Mouse (Mus musculus): Measurements from ENCODE around the gene Nav2.

DNA sequence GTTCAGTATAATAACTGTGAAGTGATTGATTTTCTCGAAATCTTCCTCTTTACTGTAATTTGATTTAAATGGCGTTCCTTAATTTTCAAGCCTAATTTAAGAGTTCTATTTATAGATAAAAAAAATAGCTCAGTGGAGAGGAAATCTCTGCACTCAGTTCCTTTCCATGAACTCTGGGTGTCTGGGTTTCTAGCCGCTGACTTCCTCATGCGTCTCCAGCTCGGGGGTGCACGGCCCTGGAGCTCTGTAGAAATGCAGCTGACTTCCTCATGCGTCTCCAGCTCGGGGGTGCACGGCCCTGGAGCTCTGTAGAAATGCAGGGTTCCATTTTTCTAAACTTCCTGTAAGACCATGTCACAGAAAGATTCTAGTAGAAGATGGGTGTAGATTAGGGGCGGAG lies 90.1 kb downstream of the Nav2 start:
- TF ChIP-seq CTCF (IDR thresholded peaks at IDR 0.05) (no peak), POLR2A (IDR thresholded peaks at IDR 0.05; ENCODE audit: insufficient read depth, low read depth, low read length) (no peak), EP300 (IDR thresholded peaks at IDR 0.05; ENCODE audit: insufficient read depth, low read depth, low read length) (no peak)

All from heart, adult 2 months (tissue).